Mouse (Mus musculus): ENCODE results near the gene Dnmt1.

DNA sequence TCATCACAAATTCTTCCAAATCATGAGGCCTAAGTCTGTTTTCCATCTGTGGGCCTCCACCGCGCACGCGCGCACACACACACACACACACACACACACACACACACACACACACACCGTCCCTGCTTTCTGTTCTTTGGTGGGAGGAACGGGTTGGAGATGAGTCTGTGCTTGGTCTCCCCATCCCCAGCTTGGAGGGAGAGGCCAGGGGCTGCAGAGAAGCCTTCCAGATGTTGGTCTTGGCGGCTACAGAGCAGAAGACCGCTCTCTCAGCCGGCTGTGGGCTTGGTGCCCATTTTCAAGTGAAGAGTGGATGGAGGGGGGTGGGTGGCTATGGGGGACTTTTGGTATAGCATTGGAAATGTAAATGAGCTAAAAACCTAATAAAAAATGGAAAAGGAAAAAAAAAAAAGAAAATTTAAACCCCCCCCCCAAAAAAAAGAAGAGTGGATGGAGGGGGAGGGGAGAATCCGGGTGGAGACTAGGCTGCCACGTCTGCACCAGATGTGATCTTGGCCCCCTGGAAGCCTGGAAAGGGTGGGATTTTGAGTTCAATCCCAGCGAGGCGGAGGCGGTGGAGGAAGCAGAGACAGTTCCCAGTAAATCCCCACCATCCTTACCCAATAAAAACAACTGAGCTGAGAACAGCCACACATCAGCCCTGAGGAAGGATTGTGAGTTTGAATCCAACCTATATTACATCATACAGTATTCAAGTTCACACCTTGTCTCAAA is 27.4 kb upstream of the Dnmt1 start:
- no peak for TF ChIP-seq CTCF (IDR thresholded peaks at IDR 0.05; ENCODE audit: low read depth)
- no peak for TF ChIP-seq EP300 (IDR thresholded peaks at IDR 0.05; ENCODE audit: low read depth)
